Mouse (Mus musculus) embryonic facial prominence, embryonic 11.5 days (tissue): ENCODE data around the gene Stmn1. TPM values are rescaled to one million over a fixed set of nuclear protein-coding genes. Genes with fewer than 3 reads are reported as not detected.

Source experiments
- ATAC-seq: fragments of 200-750 bp; cut with Nextera tagmentation; replicated peaks from 2 replicates; pipeline ENCODE4 v1.8.0; 2017; ENCODE audit warnings: low read depth; ENCODE audit not compliant: insufficient number of reproducible peaks, low FRiP score, low TSS enrichment
- DNase-seq: peaks from one replicate; pipeline ENCODE4 v3.0.0-alpha.2; 2015; ENCODE audit warnings: low spot score
- H3K27ac ChIP-seq: fragments of 300-500 bp; sonication (generic); replicated peaks from 2 replicates; pipeline ENCODE4 v1.5.1; 2014; ENCODE audit warnings: mild to moderate bottlenecking, low read depth, low read length, control low read depth
- H3K27me3 ChIP-seq: fragments of 300-500 bp; sonication (generic); 2 replicates; pipeline ENCODE4 v1.6.1; 2014; ENCODE audit warnings: mild to moderate bottlenecking, low read length, moderate library complexity, mixed read lengths; ENCODE audit not compliant: control insufficient read depth, insufficient read depth
- H3K36me3 ChIP-seq: fragments of 300-500 bp; sonication (generic); replicated peaks from 2 replicates; pipeline ENCODE4 v1.6.1; 2014; ENCODE audit warnings: low read depth, mild to moderate bottlenecking, low read length, moderate library complexity, mixed read lengths; ENCODE audit not compliant: control insufficient read depth, insufficient read depth
- H3K4me1 ChIP-seq: fragments of 300-500 bp; sonication (generic); 2 replicates; pipeline ENCODE4 v1.6.1; 2014; ENCODE audit warnings: low read length, mixed read lengths; ENCODE audit not compliant: control insufficient read depth, insufficient read depth
- H3K4me2 ChIP-seq: fragments of 300-500 bp; sonication (generic); 2 replicates; pipeline ENCODE4 v1.6.1; 2014; ENCODE audit warnings: low read depth, mild to moderate bottlenecking, control low read depth, low read length, moderate library complexity
- H3K4me3 ChIP-seq: fragments of 300-500 bp; sonication (generic); 2 replicates; pipeline ENCODE4 v1.5.1; 2014; ENCODE audit warnings: low read depth, low read length, control low read depth
- H3K9ac ChIP-seq: fragments of 300-500 bp; sonication (generic); replicated peaks from 2 replicates; pipeline ENCODE4 v1.6.1; 2014; ENCODE audit warnings: mild to moderate bottlenecking, control low read depth, low read length
- H3K9me3 ChIP-seq: fragments of 300-500 bp; sonication (generic); replicated peaks from 2 replicates; pipeline ENCODE4 v1.6.1; 2016; ENCODE audit warnings: mild to moderate bottlenecking, low read length, inconsistent platforms, mixed read lengths; ENCODE audit not compliant: control insufficient read depth
- WGBS: fragments of 180-500 bp; shearing (Covaris S2); extraction: QIAGEN DNeasy Blood & Tissue Kit; methylation state at CpG from one replicate; pipeline ENCODE4 v1.1.7; 2014; 5-methylcytosine and 5-hydroxymethylcytosine counted together
- polyA plus RNA-seq: library from polyadenylated mRNA; unstranded; fragments of >200 nt; fragmentation: Nextera tagmentation; extraction: Ambion mirVana; gene quantifications from 2 replicates; pipeline ENCODE4 v1.2.1, GENCODE M21; 2014

The Stmn1 gene
- polyA plus RNA-seq, 1 experiment from 2014 or later: 3,396 TPM

GRCm38 (mm10) chr4:134461252-134461651, 6.9 kb upstream of the Stmn1 start:
- DNase-seq (no peak), ATAC-seq (no peak)
- no peaks in the 10 kb centered on the region for H3K27me3 ChIP-seq
- 74% methylated on average over 5 of the region's 5 CpGs for WGBS
- no peak overlapping the region for H3K9ac ChIP-seq
- H3K9me3 ChIP-seq: no peaks in the 10 kb centered on the region
- H3K36me3 ChIP-seq: no peaks in the 10 kb centered on the region
- H3K27ac ChIP-seq: no peak overlapping the region
- H3K4me2 ChIP-seq: no peak overlapping the region
- H3K4me3 ChIP-seq: no peak overlapping the region
- H3K4me1 ChIP-seq: no peaks in the 10 kb centered on the region

DNA sequence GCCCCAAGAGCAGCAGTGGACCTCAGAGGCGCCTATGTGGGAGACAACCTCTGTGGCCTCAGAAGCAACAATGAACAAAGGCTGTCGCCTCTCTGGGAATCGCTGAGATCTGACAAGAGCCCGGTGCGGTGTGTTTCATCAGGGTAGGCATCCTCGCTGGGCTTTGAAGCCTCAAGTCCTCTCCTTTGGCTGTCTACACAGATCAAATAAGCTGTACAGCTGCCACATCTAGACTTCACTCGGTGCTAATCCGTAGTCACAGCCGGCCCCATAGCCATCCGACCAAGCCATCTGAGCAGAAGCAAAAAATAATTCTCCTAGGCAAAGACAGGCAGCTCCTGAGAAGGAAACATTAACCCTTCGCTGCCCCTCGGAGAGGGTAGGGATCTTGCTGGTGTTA, 2.3 kb upstream of the Stmn1 start:
- H3K4me3 ChIP-seq: no peak overlapping the region
- 40% methylated on average over 12 of the region's 12 CpGs for WGBS

DNA sequence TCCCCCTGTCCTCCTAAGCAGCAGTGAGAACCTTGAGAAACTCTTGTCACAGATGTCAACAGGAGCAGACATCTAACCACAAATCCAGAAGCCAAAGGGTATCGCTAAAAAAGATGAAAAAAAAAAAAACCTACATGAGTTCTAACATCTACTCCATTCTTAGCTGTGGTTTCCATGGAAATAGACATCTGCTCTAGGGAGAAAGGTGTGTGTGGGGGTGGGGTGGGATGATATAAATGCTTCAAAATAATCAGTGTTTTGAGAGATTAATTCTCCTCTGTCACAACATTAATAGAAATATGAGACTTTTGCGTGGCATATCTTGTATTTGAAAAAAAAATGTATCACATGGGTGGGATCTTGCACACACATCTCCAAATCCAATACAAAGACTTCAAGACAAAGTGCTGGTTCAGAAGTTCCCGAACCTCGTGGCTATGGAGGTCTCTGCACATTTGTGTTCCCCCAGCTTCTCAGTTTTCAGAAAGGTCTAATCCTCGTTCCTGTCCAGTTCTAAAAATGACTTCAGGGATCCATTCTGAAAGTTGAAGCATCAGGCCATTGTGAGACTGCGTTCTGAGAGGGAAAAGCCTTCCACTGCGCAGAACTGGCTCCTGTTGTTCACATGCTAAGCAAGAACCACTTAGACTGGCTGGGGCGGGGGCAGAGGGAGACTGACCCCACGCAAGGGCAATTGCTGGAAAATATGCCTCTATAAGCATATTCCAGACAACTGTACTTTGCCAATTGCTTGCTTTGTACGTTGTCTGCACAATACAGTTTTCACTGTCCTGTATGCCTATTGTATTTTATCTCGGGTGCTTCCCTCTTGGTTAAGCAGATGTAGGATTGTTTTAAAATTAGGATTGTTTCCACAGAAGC, 1.5 kb upstream of the Stmn1 start:
- H3K4me1 ChIP-seq: no peaks in the 10 kb centered on the region; the same call in 1 of the 2 replicates
- H3K9me3 ChIP-seq: no peaks in the 10 kb centered on the region
- no peaks in the 10 kb centered on the region for H3K27me3 ChIP-seq
- H3K4me2 ChIP-seq: peak overlapping the region; percentile 86; the same call in 1 of the 2 replicates
- ATAC-seq (no peak), DNase-seq (no peak)
- H3K36me3 ChIP-seq: peaks cover 5% of the 10 kb centered on the region
- 71% methylated on average over 11 of the region's 11 CpGs for WGBS
- H3K9ac ChIP-seq: peak overlapping the region; percentile 97; the same call in 1 of the 2 replicates
- no peak overlapping the region for H3K27ac ChIP-seq
- no peak overlapping the region for H3K4me3 ChIP-seq

More for the DNA sequence above, 2.3 kb upstream of the Stmn1 start:
- DNase-seq (no peak), ATAC-seq (no peak)
- no peak overlapping the region for H3K27ac ChIP-seq
- no peaks in the 10 kb centered on the region; the same call in 1 of the 2 replicates for H3K36me3 ChIP-seq
- no peaks in the 10 kb centered on the region for H3K9me3 ChIP-seq
- H3K9ac ChIP-seq: no peak overlapping the region
- no peaks in the 10 kb centered on the region for H3K27me3 ChIP-seq
- no peak overlapping the region for H3K4me2 ChIP-seq
- H3K4me1 ChIP-seq: no peaks in the 10 kb centered on the region; the same call in 1 of the 2 replicates

GRCm38 (mm10) chr4:134467435-134468214, 495 bp upstream of the Stmn1 start:
- no peaks in the 10 kb centered on the region for H3K9me3 ChIP-seq
- DNase-seq (peak; percentile 46), ATAC-seq (peak; percentile 47; the same call in 1 of the 2 replicates)
- H3K27ac ChIP-seq: no peak overlapping the region
- peak overlapping the region; percentile 86 for H3K4me2 ChIP-seq
- H3K36me3 ChIP-seq: peaks cover 9% of the 10 kb centered on the region
- peak overlapping the region; percentile 97 for H3K9ac ChIP-seq
- peak overlapping the region; percentile 96 for H3K4me3 ChIP-seq
- no peaks in the 10 kb centered on the region for H3K27me3 ChIP-seq
- WGBS: 2% methylated on average over 31 of the region's 31 CpGs
- H3K4me1 ChIP-seq: no peaks in the 10 kb centered on the region; the same call in 1 of the 2 replicates

DNA sequence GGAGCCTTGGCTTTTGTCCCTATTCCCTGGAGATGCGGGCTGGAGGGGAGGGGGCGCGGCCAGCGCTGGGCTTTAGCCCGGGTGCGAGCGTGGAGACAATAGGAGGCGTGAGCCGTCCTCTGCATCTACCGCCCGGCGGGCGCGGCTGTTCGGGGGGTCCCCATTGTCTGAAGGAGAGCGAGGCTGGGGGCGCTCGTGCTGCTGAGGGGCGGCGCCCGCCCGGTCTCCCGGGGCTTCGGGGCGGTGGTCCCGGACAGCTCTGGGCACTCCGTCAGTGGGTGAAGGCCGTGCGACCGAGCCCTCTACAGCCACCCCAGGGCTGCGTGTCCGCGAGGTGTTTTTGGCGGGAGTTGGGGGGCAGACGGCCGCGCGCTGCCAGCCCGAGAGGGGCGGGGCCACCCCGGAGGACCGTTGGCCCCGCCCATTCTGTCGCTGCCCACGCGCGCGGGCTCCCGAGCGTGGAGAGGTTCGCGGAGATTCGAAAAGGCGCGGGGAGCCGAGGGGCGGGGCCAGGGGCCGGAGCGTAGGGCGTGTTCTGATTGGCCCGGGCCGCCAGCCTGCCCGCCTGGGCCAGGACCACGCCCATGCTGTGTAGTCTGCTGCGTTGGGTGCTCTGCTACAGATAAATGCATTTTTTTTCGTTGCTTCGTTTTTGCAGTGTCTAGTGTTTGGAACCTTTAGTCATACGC, 602 bp downstream of the Stmn1 start:
- DNase-seq (peak; percentile 96), ATAC-seq (peak; percentile 80)
- peaks cover 12% of the 10 kb centered on the region for H3K36me3 ChIP-seq
- H3K9me3 ChIP-seq: no peaks in the 10 kb centered on the region
- H3K4me3 ChIP-seq: peak overlapping the region; percentile 96
- no peaks in the 10 kb centered on the region; the same call in 1 of the 2 replicates for H3K4me1 ChIP-seq
- H3K4me2 ChIP-seq: peak overlapping the region; percentile 86
- H3K27ac ChIP-seq: peak overlapping the region; percentile 92
- peak overlapping the region; percentile 97 for H3K9ac ChIP-seq
- under 1% methylated on average over 59 of the region's 68 CpGs for whole genome bisulfite sequencing
- H3K27me3 ChIP-seq: no peaks in the 10 kb centered on the region

DNA sequence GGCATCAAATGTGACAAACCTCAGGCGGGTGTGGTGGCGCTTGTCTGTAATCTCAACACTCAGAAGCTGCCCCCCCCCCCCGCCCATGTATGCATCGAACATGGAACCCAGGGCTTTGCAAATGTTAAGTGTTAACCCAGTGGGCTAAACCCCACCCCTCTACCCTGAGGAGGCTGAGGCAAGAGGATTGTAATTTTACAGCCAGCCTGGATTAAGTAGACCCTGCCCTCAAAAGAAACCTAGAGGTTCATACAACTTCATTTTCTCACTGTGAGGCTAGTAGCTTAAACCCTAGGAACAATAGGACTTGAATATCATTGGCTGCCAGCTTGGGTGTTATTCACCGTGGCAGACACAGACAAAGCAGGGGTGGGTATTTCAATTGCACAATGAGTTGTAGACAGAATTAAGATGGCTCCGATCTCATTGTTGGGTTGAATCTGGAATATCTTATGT, 1.2 kb downstream of the Stmn1 start:
- Histone ChIP-seq H3K9me3 (no peaks in the 10 kb centered on the region), H3K36me3 (peaks cover 18% of the 10 kb centered on the region), H3K27ac (peak overlapping the region; percentile 92; the same call in 1 of the 2 replicates), H3K9ac (peak overlapping the region; percentile 97), H3K27me3 (no peaks in the 10 kb centered on the region), H3K4me3 (peak overlapping the region; percentile 96), H3K4me2 (peak overlapping the region; percentile 86), H3K4me1 (no peaks in the 10 kb centered on the region; the same call in 1 of the 2 replicates)
- DNase-seq: no peak
- WGBS: 23% methylated on average over 6 of the region's 6 CpGs
- ATAC-seq: no peak

DNA sequence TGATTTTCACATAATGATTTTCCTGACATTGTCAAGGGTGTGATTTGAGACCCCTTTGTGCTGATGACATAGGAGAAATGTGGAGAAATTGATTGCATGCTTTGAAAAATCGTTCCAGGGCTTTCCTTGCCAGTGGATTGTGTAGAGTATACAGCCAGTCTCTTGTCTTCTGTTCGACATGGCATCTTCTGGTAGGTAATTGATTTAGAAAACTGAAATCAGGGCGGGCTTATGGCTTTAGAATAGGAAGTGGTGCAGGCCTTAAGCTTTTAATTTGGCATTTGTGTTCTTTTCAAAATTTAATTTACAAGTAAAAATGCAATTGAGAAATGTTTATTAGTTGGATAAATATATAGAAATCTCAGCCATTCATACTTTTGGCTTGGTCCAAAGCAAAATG, 1.9 kb downstream of the Stmn1 start:
- no peak overlapping the region for H3K9ac ChIP-seq
- peak overlapping the region; percentile 96 for H3K4me3 ChIP-seq
- no peak for ATAC-seq
- H3K27ac ChIP-seq: no peak overlapping the region
- H3K4me1 ChIP-seq: no peaks in the 10 kb centered on the region; the same call in 1 of the 2 replicates
- no peaks in the 10 kb centered on the region for H3K27me3 ChIP-seq
- WGBS: 67% methylated on average over 3 of the region's 3 CpGs
- H3K4me2 ChIP-seq: peak overlapping the region; percentile 86; the same call in 1 of the 2 replicates
- H3K9me3 ChIP-seq: no peaks in the 10 kb centered on the region
- DNase-seq: no peak
- peaks cover 24% of the 10 kb centered on the region for H3K36me3 ChIP-seq
